Mouse (Mus musculus) granulocyte monocyte progenitor cell, adult 5-6 weeks (primary cell): ENCODE data around the gene Idua. TPM values are rescaled to one million over a fixed set of nuclear protein-coding genes. Genes with fewer than 3 reads are reported as not detected.

ENCODE experiments used
- ATAC-seq: replicated peaks from 2 replicates; pipeline ENCODE4 v1.8.0; 2016; ENCODE audit warnings: mild to moderate bottlenecking, moderate TSS enrichment, inconsistent platforms; ENCODE audit not compliant: poor library complexity, severe bottlenecking
- total RNA-seq, 2 experiments: library from RNA; stranded (forward) in 1 of 2; stranded (reverse) in 1 of 2; fragments of 200-712, 200-1000 nt in 1 of 2; fragments of >200 nt in 1 of 2; fragmentation: Nextera tagmentation in 1 of 2; gene quantifications; 2 replicates each; pipeline ENCODE4 v1.2.3; 2014 to 2017

The Idua gene
- total RNA-seq, 2 experiments from 2014 or later: 6.4 to 13.3 TPM

GRCm38 (mm10) chr5:108713691-108714090 lies 53.6 kb downstream of the Idua start:
- ATAC-seq: no peak

GRCm38 (mm10) chr5:108714149-108714548 lies 54.0 kb downstream of the Idua start:
- ATAC-seq: no peak

GRCm38 (mm10) chr5:108715974-108716373 lies 55.8 kb downstream of the Idua start:
- ATAC-seq: no peak

GRCm38 (mm10) chr5:108718051-108718450 lies 57.9 kb downstream of the Idua start:
- ATAC-seq: no peak

- ATAC-seq: no peak
Observed at GRCm38 (mm10) chr5:108719761-108720160, 59.6 kb downstream of the Idua start.

GRCm38 (mm10) chr5:108724006-108724405 lies 63.9 kb downstream of the Idua start:
- no peak for ATAC-seq

GRCm38 (mm10) chr5:108726557-108727248 lies 66.6 kb downstream of the Idua start:
- ATAC-seq: peak; percentile 89

- ATAC-seq: no peak
Observed at GRCm38 (mm10) chr5:108727425-108727824, 67.3 kb downstream of the Idua start.

Other genes starting within 250 kb of the Idua start
- 336 and 382 TPM in 2 replicates for gene Atp5k, start 225.9 kb upstream of the Idua start, total RNA-seq (2014; fragmentation: Nextera tagmentation)
- gene Atp5k, start 225.9 kb upstream of the Idua start, total RNA-seq (2017): 162 and 258 TPM in 2 replicates
- gene Mfsd7a, start 211.4 kb upstream of the Idua start, total RNA-seq (2014; fragmentation: Nextera tagmentation): 1.1 and 3.2 TPM in 2 replicates
- 0.95 and 2.0 TPM in 2 replicates for gene Mfsd7a, start 211.4 kb upstream of the Idua start, total RNA-seq (2017)
- 16.7 and 19.0 TPM in 2 replicates for gene Pcgf3, start 199.1 kb upstream of the Idua start, total RNA-seq (2014; fragmentation: Nextera tagmentation)
- 9.5 and 9.9 TPM in 2 replicates for gene Pcgf3, start 199.1 kb upstream of the Idua start, total RNA-seq (2017)
- gene Cplx1, start 110.3 kb upstream of the Idua start, total RNA-seq (2014; fragmentation: Nextera tagmentation): not detected in 2 replicates
- not detected in 2 replicates for gene Cplx1, start 110.3 kb upstream of the Idua start, total RNA-seq (2017)
- 78.7 and 82.2 TPM in 2 replicates for gene Gak, start 30.6 kb upstream of the Idua start, total RNA-seq (2014; fragmentation: Nextera tagmentation)
- 91.8 and 111 TPM in 2 replicates for gene Gak, start 30.6 kb upstream of the Idua start, total RNA-seq (2017)
- 24.4 and 29.3 TPM in 2 replicates for gene Tmem175, start 30.6 kb upstream of the Idua start, total RNA-seq (2014; fragmentation: Nextera tagmentation)
- 11.0 and 17.6 TPM in 2 replicates for gene Tmem175, start 30.6 kb upstream of the Idua start, total RNA-seq (2017)
- gene Dgkq, start 9.3 kb downstream of the Idua start, total RNA-seq (2014; fragmentation: Nextera tagmentation): 9.3 and 9.5 TPM in 2 replicates
- gene Dgkq, start 9.3 kb downstream of the Idua start, total RNA-seq (2017): 8.3 and 9.1 TPM in 2 replicates
- gene Slc26a1, start 15.2 kb downstream of the Idua start, total RNA-seq (2014; fragmentation: Nextera tagmentation): not detected in 2 replicates
- gene Slc26a1, start 15.2 kb downstream of the Idua start, total RNA-seq (2017): 0.10 TPM in 1 of 2 replicates, not detected in the other
- gene Fgfrl1, start 32.1 kb downstream of the Idua start, total RNA-seq (2014; fragmentation: Nextera tagmentation): 2.0 and 5.1 TPM in 2 replicates
- gene Fgfrl1, start 32.1 kb downstream of the Idua start, total RNA-seq (2017): 0.86 and 1.5 TPM in 2 replicates
- gene Rnf212, start 114.7 kb downstream of the Idua start, total RNA-seq (2014; fragmentation: Nextera tagmentation): not detected in 2 replicates
- gene Rnf212, start 114.7 kb downstream of the Idua start, total RNA-seq (2017): not detected in 2 replicates
- not detected in 2 replicates for gene Tmed11, start 135.0 kb downstream of the Idua start, total RNA-seq (2014; fragmentation: Nextera tagmentation)
- not detected in 2 replicates for gene Tmed11, start 135.0 kb downstream of the Idua start, total RNA-seq (2017)
- not detected in 2 replicates for gene Vmn2r8, start 148.5 kb downstream of the Idua start, total RNA-seq (2014; fragmentation: Nextera tagmentation)
- not detected in 2 replicates for gene Vmn2r8, start 148.5 kb downstream of the Idua start, total RNA-seq (2017)
- not detected in 2 replicates for gene Vmn2r9, start 192.3 kb downstream of the Idua start, total RNA-seq (2014; fragmentation: Nextera tagmentation)
- gene Vmn2r9, start 192.3 kb downstream of the Idua start, total RNA-seq (2017): not detected in 2 replicates